Mouse (Mus musculus) kidney, embryonic 16.5 days (tissue): ENCODE measurements around the gene Pla2g4e. TPM values are rescaled to one million over a fixed set of nuclear protein-coding genes. Genes with fewer than 3 reads are reported as not detected.

Source experiments
- ATAC-seq: fragments of 200-750 bp; cut with Nextera tagmentation; 2 replicates; pipeline ENCODE4 v1.8.0; 2017; ENCODE audit warnings: moderate TSS enrichment; ENCODE audit not compliant: low FRiP score, low TSS enrichment
- H3K27ac ChIP-seq: fragments of 300-500 bp; sonication (generic); 2 replicates; pipeline ENCODE4 v1.5.1; 2014; ENCODE audit warnings: low read length
- H3K27me3 ChIP-seq: fragments of 300-500 bp; sonication (generic); 2 replicates; pipeline ENCODE4 v1.6.1; 2014; ENCODE audit warnings: low read length, control low read depth, mixed read lengths; ENCODE audit not compliant: insufficient read depth
- H3K36me3 ChIP-seq: fragments of 300-500 bp; sonication (generic); 2 replicates; pipeline ENCODE4 v1.6.1; 2014; ENCODE audit warnings: low read length, control low read depth, mixed read lengths; ENCODE audit not compliant: insufficient read depth
- H3K4me1 ChIP-seq: fragments of 300-500 bp; sonication (generic); 2 replicates; pipeline ENCODE4 v1.6.1; 2014; ENCODE audit warnings: low read length, control low read depth, mixed read lengths; ENCODE audit not compliant: insufficient read depth
- H3K4me2 ChIP-seq: fragments of 300-500 bp; sonication (generic); replicated peaks from 2 replicates; pipeline ENCODE4 v1.6.1; 2014; ENCODE audit warnings: low read depth, low read length
- H3K4me3 ChIP-seq: fragments of 300-500 bp; sonication (generic); 2 replicates; pipeline ENCODE4 v1.5.1; 2014; ENCODE audit warnings: mild to moderate bottlenecking, low read length
- H3K9ac ChIP-seq: fragments of 300-500 bp; sonication (generic); replicated peaks from 2 replicates; pipeline ENCODE4 v1.6.1; 2014; ENCODE audit warnings: low read length
- H3K9me3 ChIP-seq: fragments of 300-500 bp; sonication (generic); 2 replicates; pipeline ENCODE4 v1.6.1; 2016; ENCODE audit warnings: low read length, control low read depth
- WGBS: fragments of 180-500 bp; shearing (Covaris S2); extraction: QIAGEN DNeasy Blood & Tissue Kit; methylation state at CpG from one replicate; pipeline ENCODE4 v1.1.7; 2014; 5-methylcytosine and 5-hydroxymethylcytosine counted together
- polyA plus RNA-seq: library from polyadenylated mRNA; unstranded; fragments of >200 nt; fragmentation: Nextera tagmentation; extraction: Ambion mirVana; gene quantifications from 2 replicates; pipeline ENCODE4 v1.2.1, GENCODE M21; 2015

Gene Pla2g4e
- polyA plus RNA-seq: 0.05 TPM in 1 of 2 replicates, not detected in the other

DNA sequence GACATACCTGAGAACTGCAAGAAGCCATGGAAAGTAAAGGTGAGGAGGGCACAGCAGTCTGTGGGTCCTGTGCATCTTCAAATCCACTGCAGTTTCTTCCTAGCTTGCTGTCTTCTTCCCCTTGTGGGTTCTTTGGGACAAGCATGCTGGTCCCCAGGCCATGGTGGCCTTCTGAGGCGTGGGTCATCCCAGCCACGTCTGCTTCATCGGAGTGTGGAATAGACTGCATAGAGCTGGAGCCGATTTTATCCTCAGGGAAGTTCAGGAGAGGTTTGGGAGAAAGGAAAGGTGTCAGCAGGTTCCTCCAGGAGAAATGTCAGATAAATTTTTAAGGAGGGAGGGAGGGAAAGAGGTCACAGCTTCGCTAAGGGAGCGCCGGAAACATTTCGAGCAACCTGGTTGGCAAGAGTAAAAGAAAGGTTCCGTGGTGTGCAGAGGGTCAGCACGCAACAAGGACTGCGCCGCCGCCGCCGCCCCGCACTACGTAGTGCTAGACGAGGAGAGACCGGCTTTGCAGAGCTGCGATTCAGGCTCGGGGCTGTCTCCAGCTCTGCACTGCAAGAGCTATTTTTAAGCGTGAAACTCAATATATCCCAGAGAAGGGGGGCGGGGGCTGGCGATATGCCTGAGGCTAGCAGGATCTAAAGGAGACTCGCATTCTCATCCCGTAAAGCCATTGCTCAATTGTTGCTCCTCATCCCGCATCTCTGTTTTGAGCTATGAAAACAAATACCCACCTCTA, at the start of gene Pla2g4e:
TSS of gene Pla2g4e (minus strand) at position 657 of the 742 bp plus-strand sequence.
- no peak for ATAC-seq
- Histone ChIP-seq H3K27ac (no peak within 1 kb of the TSS), H3K4me2 (peak within 1 kb of the TSS; percentile 72), H3K4me1 (peaks cover 4% of the 10 kb centered on the region; the same call in 1 of the 2 replicates), H3K27me3 (peaks cover 7% of the 10 kb centered on the region; the same call in 1 of the 2 replicates), H3K4me3 (peak within 1 kb of the TSS; percentile 36), H3K9ac (peak within 1 kb of the TSS; percentile 46), H3K36me3 (no peaks in the 10 kb centered on the region), H3K9me3 (no peaks in the 10 kb centered on the region)
- 4% methylated on average over 27 of the region's 27 CpGs for WGBS

DNA sequence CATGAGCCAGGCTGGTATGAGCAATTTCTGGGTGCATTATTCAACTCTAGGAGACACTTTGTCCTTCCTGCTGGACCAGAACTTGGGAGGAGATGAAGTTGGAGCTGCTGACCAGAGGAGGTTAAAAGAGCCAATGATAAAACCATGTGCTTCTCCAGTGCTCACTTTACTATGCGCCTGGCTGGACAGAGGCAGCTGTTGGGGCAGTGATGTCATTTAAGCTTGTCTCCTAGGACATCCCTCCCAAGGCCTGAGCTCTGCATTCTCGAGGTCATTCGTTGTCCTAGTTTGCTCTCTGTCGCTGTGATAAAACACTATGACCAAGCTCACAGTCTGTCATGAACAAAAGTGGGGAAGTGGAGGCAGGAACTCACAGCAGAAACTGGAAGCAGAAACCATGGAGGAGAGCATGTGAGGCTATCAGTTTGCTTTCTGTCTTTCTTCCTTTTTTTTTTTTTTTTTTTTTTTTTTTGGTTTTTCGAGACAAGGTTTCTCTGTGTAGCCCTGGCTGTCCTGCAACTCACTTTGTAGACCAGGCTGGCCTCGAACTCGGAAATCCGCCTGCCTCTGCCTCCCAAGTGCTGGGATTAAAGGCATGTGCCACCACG, 46.4 kb upstream of the Pla2g4e start:
- no peak for ATAC-seq
- no peaks in the 10 kb centered on the region for H3K36me3 ChIP-seq
- 80% methylated on average over 8 of the region's 9 CpGs for WGBS

DNA sequence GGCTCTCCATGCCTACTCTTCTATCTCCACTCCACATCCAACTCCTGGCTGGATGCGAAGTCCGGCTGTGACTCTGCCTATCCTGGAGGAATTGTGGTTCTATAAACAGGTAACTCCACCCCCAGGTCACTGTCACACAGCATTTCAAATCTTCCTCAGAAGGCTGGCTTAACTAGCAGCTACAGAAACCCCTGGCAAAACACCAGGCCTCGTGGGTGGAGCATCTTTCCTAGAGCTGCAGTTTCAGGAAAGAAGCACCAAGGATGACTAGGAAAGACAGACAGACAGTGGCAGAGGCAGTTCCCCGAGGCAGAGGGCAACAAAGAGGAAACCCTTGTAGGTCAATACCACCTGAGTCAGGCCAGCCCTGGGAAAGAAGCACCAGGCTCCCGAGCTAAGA, 43.9 kb upstream of the Pla2g4e start, which contains the start of gene Pla2g4d:
TSS of gene Pla2g4d (minus strand) at position 203 of the 400 bp plus-strand sequence.
- no peak within 1 kb of the TSS for H3K27ac ChIP-seq
- no peaks in the 10 kb centered on the region for H3K36me3 ChIP-seq
- no peak within 1 kb of the TSS for H3K4me2 ChIP-seq
- no peaks in the 10 kb centered on the region for H3K27me3 ChIP-seq
- H3K4me1 ChIP-seq: no peaks in the 10 kb centered on the region
- H3K9me3 ChIP-seq: no peaks in the 10 kb centered on the region
- no peak within 1 kb of the TSS for H3K9ac ChIP-seq
- no peak within 1 kb of the TSS for H3K4me3 ChIP-seq
- no peak for ATAC-seq
- 74% methylated on average over 5 of the region's 5 CpGs for whole genome bisulfite sequencing

More for the DNA sequence above, 46.4 kb upstream of the Pla2g4e start:
- Histone ChIP-seq H3K27ac (no peak overlapping the region), H3K27me3 (no peaks in the 10 kb centered on the region), H3K4me1 (no peaks in the 10 kb centered on the region), H3K9me3 (no peaks in the 10 kb centered on the region), H3K4me2 (no peak overlapping the region), H3K9ac (no peak overlapping the region), H3K4me3 (no peak overlapping the region)

DNA sequence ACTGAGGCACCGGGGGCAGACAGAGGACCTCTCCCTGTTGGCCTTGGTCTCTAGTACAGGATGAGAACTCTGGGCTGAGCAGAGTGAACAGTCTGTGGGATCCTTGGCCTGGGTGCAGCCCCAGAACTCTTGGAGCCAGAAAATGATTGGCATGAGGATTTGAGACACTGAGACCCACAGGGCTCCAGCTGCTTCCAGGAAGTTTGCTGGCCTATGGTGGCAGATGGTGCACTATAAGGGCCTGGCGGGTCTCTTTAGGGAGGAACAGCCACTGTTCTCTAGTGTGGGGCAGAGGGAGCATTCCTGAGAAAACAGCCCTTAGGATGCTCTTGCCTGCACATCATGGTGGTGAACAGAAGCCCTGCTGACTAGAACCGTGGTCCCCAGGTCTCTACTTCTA, 43.3 kb upstream of the Pla2g4e start:
- Histone ChIP-seq H3K4me3 (no peak overlapping the region), H3K36me3 (no peaks in the 10 kb centered on the region), H3K9me3 (no peaks in the 10 kb centered on the region), H3K4me2 (no peak overlapping the region), H3K9ac (no peak overlapping the region), H3K27ac (no peak overlapping the region), H3K4me1 (no peaks in the 10 kb centered on the region), H3K27me3 (no peaks in the 10 kb centered on the region)
- no peak for ATAC-seq
- WGBS: 95% methylated on average over 3 of the region's 3 CpGs

DNA sequence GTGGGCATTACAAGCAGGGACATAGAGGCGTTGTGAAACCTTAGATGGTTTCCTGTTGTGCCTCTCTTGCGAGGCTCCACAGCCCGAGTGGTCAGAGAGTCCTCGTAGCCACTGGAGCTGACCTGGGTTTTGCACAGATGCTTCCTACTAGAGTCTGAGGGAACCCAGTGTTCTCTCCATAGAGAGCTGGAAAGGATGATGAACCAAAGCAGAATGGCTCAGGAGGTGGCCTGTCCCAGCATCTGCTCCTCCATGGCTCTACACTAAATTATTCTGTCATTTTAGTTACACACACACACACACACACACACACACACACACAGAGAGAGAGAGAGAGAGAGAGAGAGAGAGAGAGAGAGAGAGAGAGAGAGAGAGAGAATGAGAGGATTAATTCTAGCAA, 40.5 kb upstream of the Pla2g4e start:
- Histone ChIP-seq H3K27me3 (no peaks in the 10 kb centered on the region), H3K36me3 (no peaks in the 10 kb centered on the region), H3K27ac (no peak overlapping the region), H3K4me1 (no peaks in the 10 kb centered on the region), H3K9me3 (no peaks in the 10 kb centered on the region), H3K4me3 (no peak overlapping the region), H3K4me2 (no peak overlapping the region), H3K9ac (no peak overlapping the region)
- ATAC-seq: no peak
- WGBS: 44% methylated on average over 4 of the region's 4 CpGs

DNA sequence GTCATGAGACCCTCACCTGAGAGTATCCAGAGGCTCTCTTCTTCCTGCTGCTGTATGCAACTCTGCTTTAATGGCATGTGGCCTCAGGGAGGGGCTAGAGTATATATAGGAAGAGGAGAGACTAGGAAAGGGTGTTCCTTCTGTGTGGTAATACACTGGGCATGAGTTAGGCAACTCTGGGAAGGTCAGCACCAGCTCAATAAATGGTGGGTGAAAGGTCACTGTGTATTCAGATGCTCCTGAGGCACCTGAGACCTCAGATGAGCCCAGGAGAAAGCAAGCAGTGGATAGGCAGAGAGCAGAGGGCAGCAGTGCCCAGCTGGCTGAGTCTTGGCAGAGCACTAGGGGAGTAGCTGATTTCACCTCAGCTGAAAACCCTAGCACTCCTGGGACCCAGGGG, 39.6 kb upstream of the Pla2g4e start:
- Histone ChIP-seq H3K36me3 (no peaks in the 10 kb centered on the region), H3K4me2 (no peak overlapping the region), H3K27me3 (no peaks in the 10 kb centered on the region), H3K4me1 (no peaks in the 10 kb centered on the region), H3K9ac (no peak overlapping the region), H3K4me3 (no peak overlapping the region), H3K9me3 (no peaks in the 10 kb centered on the region), H3K27ac (no peak overlapping the region)
- ATAC-seq: no peak

DNA sequence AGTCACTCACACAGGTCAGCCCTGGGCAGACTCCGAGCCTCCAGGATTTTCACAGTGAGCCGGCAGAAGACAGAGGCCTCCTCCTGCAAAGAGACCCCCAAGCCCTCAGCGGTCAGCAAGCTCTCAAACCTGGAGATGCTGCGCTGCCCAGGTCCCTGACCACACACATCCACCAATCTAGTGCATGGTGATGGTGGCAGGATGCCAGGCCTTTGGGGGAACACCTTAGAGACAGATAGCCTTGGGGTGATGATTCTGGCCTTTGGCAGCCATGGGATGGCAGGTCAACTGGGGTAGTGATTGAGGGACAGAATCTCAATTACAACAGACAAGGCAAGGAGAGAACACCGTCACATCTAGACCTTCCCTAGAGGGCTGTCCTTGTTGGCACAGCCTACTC, 39.0 kb upstream of the Pla2g4e start:
- H3K36me3 ChIP-seq: no peaks in the 10 kb centered on the region
- no peak overlapping the region for H3K27ac ChIP-seq
- H3K4me3 ChIP-seq: no peak overlapping the region
- ATAC-seq: no peak
- H3K4me2 ChIP-seq: no peak overlapping the region
- WGBS: 78% methylated on average over 5 of the region's 5 CpGs
- no peaks in the 10 kb centered on the region for H3K4me1 ChIP-seq
- no peaks in the 10 kb centered on the region for H3K9me3 ChIP-seq
- H3K27me3 ChIP-seq: no peaks in the 10 kb centered on the region
- no peak overlapping the region for H3K9ac ChIP-seq

DNA sequence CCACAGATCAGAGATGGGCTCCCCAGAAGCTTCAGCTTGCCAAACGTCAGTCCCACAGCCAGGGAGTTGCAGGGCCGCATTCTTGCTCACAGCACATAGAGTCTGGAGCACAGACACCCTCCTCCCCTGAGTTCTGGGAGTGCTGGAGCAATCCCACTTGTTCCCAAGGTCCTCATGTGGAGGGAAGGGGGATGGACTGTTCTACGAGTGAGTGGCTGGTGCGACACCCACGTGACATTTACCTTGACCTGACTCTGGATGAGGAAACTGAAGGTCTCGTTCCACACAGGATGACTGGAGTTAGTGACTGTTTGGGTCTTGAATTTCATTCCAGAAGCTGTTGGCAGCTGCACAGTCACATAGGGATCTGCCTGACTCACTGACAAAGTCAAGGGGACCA, 38.4 kb upstream of the Pla2g4e start:
- Histone ChIP-seq H3K4me1 (no peaks in the 10 kb centered on the region), H3K4me2 (no peak overlapping the region), H3K9ac (no peak overlapping the region), H3K27me3 (no peaks in the 10 kb centered on the region), H3K36me3 (no peaks in the 10 kb centered on the region), H3K9me3 (no peaks in the 10 kb centered on the region), H3K4me3 (no peak overlapping the region), H3K27ac (no peak overlapping the region)
- 29% methylated on average over 6 of the region's 6 CpGs for WGBS
- ATAC-seq: no peak

DNA sequence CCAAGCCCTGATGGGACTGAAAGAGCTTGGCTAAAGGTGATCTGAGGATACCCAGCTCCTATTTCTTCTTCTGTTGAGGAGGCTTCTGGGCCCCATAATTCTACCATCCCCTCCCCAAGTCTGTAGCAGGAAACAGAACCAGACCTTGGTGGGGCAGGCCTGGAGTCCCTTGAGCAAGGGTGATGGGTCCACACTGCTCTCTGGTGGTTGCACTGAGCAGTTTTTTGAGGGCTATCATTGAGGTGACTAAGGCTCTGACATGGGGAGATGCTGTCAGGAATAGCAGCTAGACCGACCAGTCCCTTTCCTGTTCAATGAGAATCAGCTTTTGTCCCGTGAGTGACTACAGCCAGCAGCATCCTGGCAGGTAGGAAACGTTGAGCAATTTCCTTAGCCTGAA, 36.1 kb upstream of the Pla2g4e start:
- WGBS: 44% methylated on average over 3 of the region's 3 CpGs
- Histone ChIP-seq H3K9ac (no peak overlapping the region), H3K27ac (no peak overlapping the region), H3K4me3 (no peak overlapping the region), H3K9me3 (no peaks in the 10 kb centered on the region), H3K36me3 (no peaks in the 10 kb centered on the region), H3K4me2 (no peak overlapping the region), H3K27me3 (no peaks in the 10 kb centered on the region), H3K4me1 (no peaks in the 10 kb centered on the region)
- no peak for ATAC-seq

DNA sequence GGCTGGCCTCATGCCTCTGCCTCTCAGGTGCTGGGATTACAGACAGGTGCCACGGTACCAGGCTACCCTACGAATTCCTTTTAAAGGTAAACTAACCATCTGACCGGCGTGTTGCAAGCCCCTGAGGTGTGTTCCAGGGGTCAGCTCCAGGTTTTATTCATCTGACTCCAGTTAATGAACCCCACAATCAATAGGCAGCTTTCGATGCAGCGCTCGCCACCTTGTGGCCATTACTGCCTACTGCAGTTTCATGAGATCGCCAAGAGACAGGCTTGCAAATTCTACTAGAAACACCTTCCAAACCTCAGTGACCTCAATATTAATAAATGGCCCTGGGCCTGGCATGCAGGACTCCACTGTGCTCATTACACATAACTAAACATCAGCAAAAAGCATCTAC, 34.8 kb upstream of the Pla2g4e start:
- H3K4me2 ChIP-seq: no peak overlapping the region
- no peak overlapping the region for H3K27ac ChIP-seq
- H3K9me3 ChIP-seq: no peaks in the 10 kb centered on the region
- H3K9ac ChIP-seq: no peak overlapping the region
- no peaks in the 10 kb centered on the region for H3K27me3 ChIP-seq
- H3K4me1 ChIP-seq: no peaks in the 10 kb centered on the region
- ATAC-seq: no peak
- whole genome bisulfite sequencing: 16% methylated on average over 8 of the region's 8 CpGs
- no peak overlapping the region for H3K4me3 ChIP-seq
- no peaks in the 10 kb centered on the region for H3K36me3 ChIP-seq
